Mouse (Mus musculus): Measurements from ENCODE around the gene Snf8.

Snf8 gene

GRCm38 (mm10) chr11:96034596-96035052 is at the start of gene Snf8:
Gene Snf8, plus strand, starts transcription at chr11:96034885.
- in situ Hi-C loops (cut with MboI; ENCODE audit: low sequenced_read_pairs): no loop called here

- in situ Hi-C loops (cut with MboI; ENCODE audit: low sequenced_read_pairs): no loop called here
Observed at GRCm38 (mm10) chr11:95987854-95988447, 46.7 kb upstream of the Snf8 start.

- in situ Hi-C loops (cut with MboI; ENCODE audit: low sequenced_read_pairs): no loop called here
Observed at GRCm38 (mm10) chr11:95988533-95988932, 46.2 kb upstream of the Snf8 start.

- in situ Hi-C loops (cut with MboI; ENCODE audit: low sequenced_read_pairs): no loop called here
Observed at GRCm38 (mm10) chr11:95989864-95990263, 44.8 kb upstream of the Snf8 start.

GRCm38 (mm10) chr11:95990431-95990830 is 44.3 kb upstream of the Snf8 start:
- in situ Hi-C loops (cut with MboI; ENCODE audit: low sequenced_read_pairs): no loop called here

GRCm38 (mm10) chr11:95990886-95991708 is 43.6 kb upstream of the Snf8 start:
- in situ Hi-C loops (cut with MboI; ENCODE audit: low sequenced_read_pairs): no loop called here

GRCm38 (mm10) chr11:95994151-95994550 is 40.5 kb upstream of the Snf8 start:
- in situ Hi-C loops (cut with MboI; ENCODE audit: low sequenced_read_pairs): no loop called here

GRCm38 (mm10) chr11:96003100-96003900 is 31.4 kb upstream of the Snf8 start:
- in situ Hi-C loops (cut with MboI; ENCODE audit: low sequenced_read_pairs): no loop called here

GRCm38 (mm10) chr11:96003969-96004792 is 30.5 kb upstream of the Snf8 start:
- in situ Hi-C loops (cut with MboI; ENCODE audit: low sequenced_read_pairs): no loop called here

- in situ Hi-C loops (cut with MboI; ENCODE audit: low sequenced_read_pairs): no loop called here
Observed at GRCm38 (mm10) chr11:96004793-96005402, 29.8 kb upstream of the Snf8 start.

- in situ Hi-C loops (cut with MboI; ENCODE audit: low sequenced_read_pairs): no loop called here
Observed at GRCm38 (mm10) chr11:96005403-96006271, 29.0 kb upstream of the Snf8 start, which contains the start of gene Igf2bp1. Gene Igf2bp1, minus strand, starts transcription at chr11:96005940.

GRCm38 (mm10) chr11:96006367-96006851 is 28.3 kb upstream of the Snf8 start:
- in situ Hi-C loops (cut with MboI; ENCODE audit: low sequenced_read_pairs): no loop called here

GRCm38 (mm10) chr11:96006852-96007515 is 27.7 kb upstream of the Snf8 start:
- in situ Hi-C loops (cut with MboI; ENCODE audit: low sequenced_read_pairs): no loop called here

- in situ Hi-C loops (cut with MboI; ENCODE audit: low sequenced_read_pairs): no loop called here
Observed at GRCm38 (mm10) chr11:96007516-96008235, 27.0 kb upstream of the Snf8 start.

GRCm38 (mm10) chr11:96008827-96009226 is 25.9 kb upstream of the Snf8 start:
- in situ Hi-C loops (cut with MboI; ENCODE audit: low sequenced_read_pairs): no loop called here

- in situ Hi-C loops (cut with MboI; ENCODE audit: low sequenced_read_pairs): no loop called here
Observed at GRCm38 (mm10) chr11:96011982-96012381, 22.7 kb upstream of the Snf8 start.

- in situ Hi-C loops (cut with MboI; ENCODE audit: low sequenced_read_pairs): no loop called here
Observed at GRCm38 (mm10) chr11:96015421-96015820, 19.3 kb upstream of the Snf8 start.

- in situ Hi-C loops (cut with MboI; ENCODE audit: low sequenced_read_pairs): no loop called here
Observed at GRCm38 (mm10) chr11:96017941-96018351, 16.7 kb upstream of the Snf8 start.

Data from CH12F3 (cell line).